Mouse (Mus musculus): ENCODE results near the gene Slc2a1.

DNA sequence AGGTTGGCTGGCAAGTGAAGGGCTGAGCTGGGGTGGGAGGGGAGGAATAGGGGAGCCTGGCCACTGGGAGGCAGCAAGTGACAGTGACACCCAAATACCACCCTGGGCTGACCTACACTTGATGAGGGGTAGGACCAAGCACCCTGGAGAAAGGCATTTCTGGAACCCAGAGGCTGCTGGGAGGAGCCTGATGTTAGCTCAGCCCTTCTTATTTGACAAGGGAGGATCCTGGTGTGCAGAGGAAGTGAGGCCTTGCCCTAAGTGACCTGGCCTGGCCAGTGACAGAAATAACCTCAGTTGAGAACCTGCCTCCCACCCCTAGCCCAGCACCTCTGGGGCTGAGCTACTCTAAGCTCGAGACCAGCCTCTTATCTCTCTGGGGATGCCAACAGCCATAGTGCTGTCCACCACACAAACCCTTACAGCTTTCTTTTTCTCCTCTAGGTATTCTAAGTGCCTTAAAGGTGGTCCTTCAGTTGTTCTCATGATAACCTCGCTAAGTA is 16.3 kb downstream of the Slc2a1 start:
- TF ChIP-seq POLR2A (IDR thresholded peaks at IDR 0.05; ENCODE audit: borderline replicate concordance, control insufficient read depth, low read depth, low read length) (no peak), CTCF (IDR thresholded peaks at IDR 0.05; ENCODE audit: control insufficient read depth, insufficient read depth, low read length) (no peak)
